Mouse (Mus musculus): ENCODE data around the gene Drd1. TPM values are rescaled to one million over a fixed set of nuclear protein-coding genes. Genes with fewer than 3 reads are reported as not detected.

The Drd1 gene
- total RNA-seq, 4 experiments from 2014 or later: 7.4 to 10.4 (median 8.5) TPM

Other genes with a start within 250 kb of the Drd1 start
- gene Sfxn1, start 16.2 kb upstream of the Drd1 start, total RNA-seq (2022): 10 to 100 TPM; 45.9 to 50.9 (median 48.0) TPM
- gene Hrh2, start 136.4 kb upstream of the Drd1 start, total RNA-seq (2022): 10 to 100 TPM in 2 of 4 experiments, 1 to 10 TPM in 2; 6.6 to 10.8 (median 8.9) TPM